Mouse (Mus musculus): ENCODE data around the gene Tbc1d8. TPM values are rescaled to one million over a fixed set of nuclear protein-coding genes. Genes with fewer than 3 reads are reported as not detected.

Tbc1d8 gene
- polyA plus RNA-seq, 1 experiment from 2014 or later: 10.3 TPM

DNA sequence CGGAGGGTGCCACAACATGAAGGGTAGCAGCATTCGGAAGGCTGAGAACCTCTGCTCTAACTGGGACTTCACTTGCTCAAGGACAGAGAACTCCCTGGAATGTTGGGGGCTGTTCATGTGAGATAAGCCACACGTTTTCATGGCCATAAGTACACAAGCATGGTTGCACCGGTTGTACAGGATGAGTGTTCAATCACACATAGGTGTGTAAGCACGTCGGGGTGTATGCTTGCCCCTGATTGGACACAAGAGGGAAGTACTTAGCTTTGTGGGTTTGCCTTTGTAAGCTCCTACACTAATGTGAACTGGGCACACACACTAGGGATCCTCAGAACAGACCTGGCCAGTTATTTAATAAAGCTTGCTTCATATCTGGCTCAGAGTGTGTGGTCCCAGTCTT, 80.3 kb downstream of the Tbc1d8 start:
- 95% methylated on average over 6 of the region's 6 CpGs for WGBS
- ATAC-seq (ENCODE audit: low read depth): no peak
- H3K27ac ChIP-seq (ENCODE audit: low read depth, low read length): no peak overlapping the region

DNA sequence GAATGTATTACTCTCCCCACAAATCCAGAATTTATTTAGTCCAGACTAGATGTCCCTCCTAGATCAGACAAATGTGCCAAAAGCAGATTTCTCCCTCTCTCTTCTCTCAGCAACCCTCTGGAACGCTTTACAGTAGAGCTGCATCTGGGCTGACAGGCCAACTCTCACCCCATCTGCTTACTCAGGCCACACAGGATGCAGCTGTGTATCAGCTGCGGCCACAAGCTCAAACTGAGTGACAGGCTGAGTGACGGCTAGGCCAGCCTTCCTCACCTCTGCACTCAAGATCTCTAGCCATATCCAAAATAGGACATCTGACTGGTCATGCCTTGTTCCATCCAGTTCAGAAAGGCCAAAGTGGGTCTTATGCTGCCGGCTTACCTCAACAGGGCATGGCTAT, 82.2 kb downstream of the Tbc1d8 start:
- H3K27ac ChIP-seq (ENCODE audit: low read depth, low read length): no peak overlapping the region
- ATAC-seq (ENCODE audit: low read depth): no peak
- H3K9ac ChIP-seq (replicated peaks; ENCODE audit: low read depth, low read length): no peak overlapping the region
- no peaks in the 10 kb centered on the region for H3K4me1 ChIP-seq (ENCODE audit: control insufficient read depth, insufficient read depth, low read length)
- H3K4me3 ChIP-seq (ENCODE audit: low read depth, low read length): no peak overlapping the region
- H3K9me3 ChIP-seq (ENCODE audit: control insufficient read depth, low read length): no peaks in the 10 kb centered on the region
- H3K4me2 ChIP-seq (ENCODE audit: low read depth, low read length): no peak overlapping the region
- no peaks in the 10 kb centered on the region for H3K27me3 ChIP-seq (ENCODE audit: control insufficient read depth, insufficient read depth, low read length)
- H3K36me3 ChIP-seq (ENCODE audit: control insufficient read depth, insufficient read depth, low read length): no peaks in the 10 kb centered on the region
- WGBS: 85% methylated on average over 4 of the region's 4 CpGs

More for the DNA sequence above, 80.3 kb downstream of the Tbc1d8 start:
- Histone ChIP-seq H3K9me3 (ENCODE audit: control insufficient read depth, low read length) (no peaks in the 10 kb centered on the region), H3K4me3 (ENCODE audit: low read depth, low read length) (no peak overlapping the region), H3K36me3 (ENCODE audit: control insufficient read depth, insufficient read depth, low read length) (no peaks in the 10 kb centered on the region; the same call in 1 of the 2 replicates), H3K9ac (replicated peaks; ENCODE audit: low read depth, low read length) (no peak overlapping the region), H3K27me3 (ENCODE audit: control insufficient read depth, insufficient read depth, low read length) (no peaks in the 10 kb centered on the region), H3K4me2 (ENCODE audit: low read depth, low read length) (no peak overlapping the region), H3K4me1 (ENCODE audit: control insufficient read depth, insufficient read depth, low read length) (no peaks in the 10 kb centered on the region)

GRCm38 (mm10) chr1:39394650-39395049, 83.9 kb downstream of the Tbc1d8 start:
- Histone ChIP-seq H3K9ac (replicated peaks; ENCODE audit: low read depth, low read length) (no peak overlapping the region), H3K4me2 (ENCODE audit: low read depth, low read length) (no peak overlapping the region), H3K27ac (ENCODE audit: low read depth, low read length) (no peak overlapping the region), H3K4me3 (ENCODE audit: low read depth, low read length) (no peak overlapping the region), H3K36me3 (ENCODE audit: control insufficient read depth, insufficient read depth, low read length) (no peaks in the 10 kb centered on the region), H3K27me3 (ENCODE audit: control insufficient read depth, insufficient read depth, low read length) (no peaks in the 10 kb centered on the region), H3K9me3 (ENCODE audit: control insufficient read depth, low read length) (no peaks in the 10 kb centered on the region), H3K4me1 (ENCODE audit: control insufficient read depth, insufficient read depth, low read length) (no peaks in the 10 kb centered on the region)
- WGBS: 89% methylated on average over 3 of the region's 3 CpGs
- no peak for ATAC-seq (ENCODE audit: low read depth)

- no peaks in the 10 kb centered on the region for H3K36me3 ChIP-seq (ENCODE audit: control insufficient read depth, insufficient read depth, low read length)
- H3K4me2 ChIP-seq (ENCODE audit: low read depth, low read length): no peak overlapping the region
- H3K4me3 ChIP-seq (ENCODE audit: low read depth, low read length): no peak overlapping the region
- ATAC-seq (ENCODE audit: low read depth): no peak
- 52% methylated on average over 10 of the region's 10 CpGs for WGBS
- no peaks in the 10 kb centered on the region for H3K4me1 ChIP-seq (ENCODE audit: control insufficient read depth, insufficient read depth, low read length)
- H3K9ac ChIP-seq (replicated peaks; ENCODE audit: low read depth, low read length): no peak overlapping the region
- H3K9me3 ChIP-seq (ENCODE audit: control insufficient read depth, low read length): no peaks in the 10 kb centered on the region
- no peaks in the 10 kb centered on the region for H3K27me3 ChIP-seq (ENCODE audit: control insufficient read depth, insufficient read depth, low read length)
- no peak overlapping the region for H3K27ac ChIP-seq (ENCODE audit: low read depth, low read length)
These were observed 84.5 kb downstream of the Tbc1d8 start for GRCm38 (mm10) chr1:39394096-39394495.

GRCm38 (mm10) chr1:39393217-39393867, 85.2 kb downstream of the Tbc1d8 start:
- H3K4me1 ChIP-seq (ENCODE audit: control insufficient read depth, insufficient read depth, low read length): no peaks in the 10 kb centered on the region
- 86% methylated on average over 8 of the region's 8 CpGs for WGBS
- H3K4me3 ChIP-seq (ENCODE audit: low read depth, low read length): no peak overlapping the region
- no peak overlapping the region for H3K9ac ChIP-seq (replicated peaks; ENCODE audit: low read depth, low read length)
- no peak overlapping the region for H3K4me2 ChIP-seq (ENCODE audit: low read depth, low read length)
- ATAC-seq (ENCODE audit: low read depth): no peak
- no peaks in the 10 kb centered on the region for H3K27me3 ChIP-seq (ENCODE audit: control insufficient read depth, insufficient read depth, low read length)
- no peaks in the 10 kb centered on the region for H3K36me3 ChIP-seq (ENCODE audit: control insufficient read depth, insufficient read depth, low read length)
- no peak overlapping the region for H3K27ac ChIP-seq (ENCODE audit: low read depth, low read length)
- H3K9me3 ChIP-seq (ENCODE audit: control insufficient read depth, low read length): no peaks in the 10 kb centered on the region

DNA sequence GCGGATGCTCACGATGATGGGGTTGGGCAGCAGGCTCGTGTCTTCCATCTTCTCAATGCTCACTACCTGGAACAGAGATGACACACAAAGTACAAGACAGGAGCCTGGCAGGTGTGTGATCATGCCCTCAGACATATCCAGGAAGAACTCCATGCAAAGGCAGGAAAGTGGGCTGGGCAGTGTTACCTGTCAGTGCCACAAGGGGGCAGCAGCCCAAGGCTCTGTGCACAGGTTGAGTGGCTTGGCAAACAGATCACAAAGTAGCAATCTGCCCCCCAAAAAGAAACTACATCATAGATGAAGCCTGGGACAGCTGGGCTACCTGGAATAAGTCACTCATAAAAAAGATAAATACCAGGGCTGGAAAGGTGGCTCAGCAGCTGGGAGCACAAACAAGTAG, 86.4 kb downstream of the Tbc1d8 start:
- H3K27ac ChIP-seq (ENCODE audit: low read depth, low read length): no peak overlapping the region
- 64% methylated on average over 3 of the region's 3 CpGs for WGBS

GRCm38 (mm10) chr1:39391652-39392051, 86.9 kb downstream of the Tbc1d8 start:
- Histone ChIP-seq H3K4me3 (ENCODE audit: low read depth, low read length) (no peak overlapping the region), H3K9me3 (ENCODE audit: control insufficient read depth, low read length) (no peaks in the 10 kb centered on the region), H3K27ac (ENCODE audit: low read depth, low read length) (no peak overlapping the region), H3K4me2 (ENCODE audit: low read depth, low read length) (no peak overlapping the region), H3K4me1 (ENCODE audit: control insufficient read depth, insufficient read depth, low read length) (no peaks in the 10 kb centered on the region), H3K9ac (replicated peaks; ENCODE audit: low read depth, low read length) (no peak overlapping the region), H3K27me3 (ENCODE audit: control insufficient read depth, insufficient read depth, low read length) (no peaks in the 10 kb centered on the region), H3K36me3 (ENCODE audit: control insufficient read depth, insufficient read depth, low read length) (no peaks in the 10 kb centered on the region)
- ATAC-seq (ENCODE audit: low read depth): peak; percentile 41; the same call in 1 of the 2 replicates
- 94% methylated on average over 6 of the region's 6 CpGs for WGBS

More for the DNA sequence above, 86.4 kb downstream of the Tbc1d8 start:
- Histone ChIP-seq H3K9ac (replicated peaks; ENCODE audit: low read depth, low read length) (no peak overlapping the region), H3K9me3 (ENCODE audit: control insufficient read depth, low read length) (no peaks in the 10 kb centered on the region), H3K4me1 (ENCODE audit: control insufficient read depth, insufficient read depth, low read length) (no peaks in the 10 kb centered on the region), H3K36me3 (ENCODE audit: control insufficient read depth, insufficient read depth, low read length) (no peaks in the 10 kb centered on the region), H3K27me3 (ENCODE audit: control insufficient read depth, insufficient read depth, low read length) (no peaks in the 10 kb centered on the region), H3K4me2 (ENCODE audit: low read depth, low read length) (no peak overlapping the region), H3K4me3 (ENCODE audit: low read depth, low read length) (no peak overlapping the region)
- peak; percentile 54; the same call in 1 of the 2 replicates for ATAC-seq (ENCODE audit: low read depth)

DNA sequence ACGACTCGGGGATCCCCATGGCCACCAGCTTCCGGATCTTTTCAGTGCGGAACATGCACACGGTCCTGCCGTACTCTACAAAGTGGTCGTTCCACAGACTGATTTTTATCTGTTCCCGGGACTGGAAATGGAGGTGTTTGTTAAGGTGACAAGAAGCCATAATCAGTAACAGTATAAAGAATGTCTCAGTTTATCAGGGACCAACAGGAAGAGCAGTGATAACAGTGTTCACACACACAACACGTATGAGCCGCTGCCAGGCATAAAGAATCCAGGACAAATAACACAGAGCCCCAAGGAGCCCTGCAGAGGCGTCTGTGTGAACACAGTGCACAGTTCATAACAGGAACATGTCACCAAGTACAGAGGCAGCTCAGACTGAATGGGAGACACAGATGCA, 89.2 kb downstream of the Tbc1d8 start:
- H3K36me3 ChIP-seq (ENCODE audit: control insufficient read depth, insufficient read depth, low read length): no peaks in the 10 kb centered on the region
- no peak overlapping the region for H3K4me3 ChIP-seq (ENCODE audit: low read depth, low read length)
- no peak overlapping the region for H3K9ac ChIP-seq (replicated peaks; ENCODE audit: low read depth, low read length)
- H3K9me3 ChIP-seq (ENCODE audit: control insufficient read depth, low read length): no peaks in the 10 kb centered on the region
- 95% methylated on average over 11 of the region's 11 CpGs for WGBS
- H3K4me1 ChIP-seq (ENCODE audit: control insufficient read depth, insufficient read depth, low read length): no peaks in the 10 kb centered on the region
- no peak overlapping the region for H3K4me2 ChIP-seq (ENCODE audit: low read depth, low read length)
- no peak overlapping the region for H3K27ac ChIP-seq (ENCODE audit: low read depth, low read length)
- no peaks in the 10 kb centered on the region for H3K27me3 ChIP-seq (ENCODE audit: control insufficient read depth, insufficient read depth, low read length)
- no peak for ATAC-seq (ENCODE audit: low read depth)

- ATAC-seq (ENCODE audit: low read depth): no peak
- no peaks in the 10 kb centered on the region for H3K36me3 ChIP-seq (ENCODE audit: control insufficient read depth, insufficient read depth, low read length)
- no peaks in the 10 kb centered on the region for H3K4me1 ChIP-seq (ENCODE audit: control insufficient read depth, insufficient read depth, low read length)
- no peaks in the 10 kb centered on the region for H3K9me3 ChIP-seq (ENCODE audit: control insufficient read depth, low read length)
- H3K4me3 ChIP-seq (ENCODE audit: low read depth, low read length): no peak overlapping the region
- H3K27me3 ChIP-seq (ENCODE audit: control insufficient read depth, insufficient read depth, low read length): no peaks in the 10 kb centered on the region
- H3K4me2 ChIP-seq (ENCODE audit: low read depth, low read length): no peak overlapping the region
- H3K9ac ChIP-seq (replicated peaks; ENCODE audit: low read depth, low read length): no peak overlapping the region
- WGBS: 81% methylated on average over 2 of the region's 2 CpGs
- H3K27ac ChIP-seq (ENCODE audit: low read depth, low read length): no peak overlapping the region
These were observed 90.4 kb downstream of the Tbc1d8 start for GRCm38 (mm10) chr1:39388163-39388562.
